Mouse (Mus musculus): Measurements from ENCODE around the gene Tcap.

DNA sequence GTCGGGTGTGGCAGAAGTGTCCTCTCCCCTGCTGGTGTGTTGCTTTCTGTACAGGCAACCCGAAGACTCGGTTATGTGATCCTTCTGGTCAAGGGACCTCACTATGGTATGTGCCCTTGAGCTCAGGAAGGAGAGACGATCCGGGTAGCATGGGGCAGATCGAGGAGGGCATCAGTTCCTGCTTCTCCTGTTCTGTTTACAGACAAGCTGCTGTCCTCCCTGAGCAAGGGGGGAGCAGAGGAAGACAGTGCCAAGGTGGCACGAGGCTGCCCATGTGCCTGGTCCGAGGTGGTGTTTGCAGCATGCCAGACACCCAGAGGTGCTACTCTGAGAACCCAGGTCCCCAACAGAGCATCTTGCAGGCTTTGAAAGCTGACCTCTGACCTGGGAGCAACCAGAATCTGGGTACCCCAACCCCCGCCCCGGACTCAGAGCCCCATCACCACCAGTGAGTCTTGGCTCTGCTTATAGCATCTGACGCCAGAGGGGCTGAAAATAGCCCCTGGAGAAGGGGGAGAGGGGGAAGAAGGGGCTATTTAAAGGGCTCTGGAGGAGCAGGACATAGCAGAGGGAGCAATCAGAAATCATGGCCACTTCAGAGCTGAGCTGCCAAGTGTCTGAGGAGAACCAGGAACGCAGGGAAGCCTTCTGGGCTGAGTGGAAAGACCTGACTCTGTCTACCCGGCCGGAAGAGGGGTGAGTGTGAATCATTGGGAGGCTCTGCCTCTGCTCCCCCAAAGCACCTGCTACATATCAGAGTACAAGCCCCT, at the start of gene Tcap:
- TF ChIP-seq TAL1 (IDR thresholded peaks at IDR 0.05; ENCODE audit: low read length) = no peak
- no peak for TF ChIP-seq GATA1 (IDR thresholded peaks at IDR 0.05; ENCODE audit: low read length)
